Mouse (Mus musculus) 3134 (cell line): Measurements from ENCODE around the gene Hp1bp3.

Experiments
- DNase-seq: peaks from one replicate; pipeline ENCODE4 v3.0.0-alpha.2; 2011; ENCODE audit warnings: low spot score; ENCODE audit not compliant: insufficient read length; ENCODE audit errors: extremely low read depth

The Hp1bp3 gene

GRCm38 (mm10) chr4:138216200-138216890 is at the start of gene Hp1bp3:
TSS of gene Hp1bp3 (plus strand) at chr4:138216296.
- peak; percentile 83 for DNase-seq

- no peak for DNase-seq
Observed at GRCm38 (mm10) chr4:138166519-138166918, 49.6 kb upstream of the Hp1bp3 start.

GRCm38 (mm10) chr4:138168162-138168561 is 47.9 kb upstream of the Hp1bp3 start:
- DNase-seq: no peak

GRCm38 (mm10) chr4:138169420-138169819 is 46.7 kb upstream of the Hp1bp3 start:
- DNase-seq: no peak

GRCm38 (mm10) chr4:138172686-138173085 is 43.4 kb upstream of the Hp1bp3 start:
- DNase-seq: no peak

- no peak for DNase-seq
Observed at GRCm38 (mm10) chr4:138179391-138179790, 36.7 kb upstream of the Hp1bp3 start.

- no peak for DNase-seq
Observed at GRCm38 (mm10) chr4:138180719-138181118, 35.4 kb upstream of the Hp1bp3 start.

- DNase-seq: no peak
Observed at GRCm38 (mm10) chr4:138184056-138184455, 32.0 kb upstream of the Hp1bp3 start.

GRCm38 (mm10) chr4:138184573-138184981 is 31.5 kb upstream of the Hp1bp3 start:
- DNase-seq: no peak

- no peak for DNase-seq
Observed at GRCm38 (mm10) chr4:138185961-138186360, 30.1 kb upstream of the Hp1bp3 start.

- DNase-seq: no peak
Observed at GRCm38 (mm10) chr4:138187995-138188394, 28.1 kb upstream of the Hp1bp3 start.

GRCm38 (mm10) chr4:138192561-138192960 is 23.5 kb upstream of the Hp1bp3 start:
- DNase-seq: no peak

GRCm38 (mm10) chr4:138200769-138201168 is 15.3 kb upstream of the Hp1bp3 start:
- no peak for DNase-seq

GRCm38 (mm10) chr4:138201696-138202095 is 14.4 kb upstream of the Hp1bp3 start:
- DNase-seq: no peak

- no peak for DNase-seq
Observed at GRCm38 (mm10) chr4:138210116-138210515, 6.0 kb upstream of the Hp1bp3 start.

GRCm38 (mm10) chr4:138213861-138214260 is 2.2 kb upstream of the Hp1bp3 start:
- peak; percentile 70 for DNase-seq

GRCm38 (mm10) chr4:138215671-138216199 is 361 bp upstream of the Hp1bp3 start:
- no peak for DNase-seq

GRCm38 (mm10) chr4:138216891-138217392 is 846 bp downstream of the Hp1bp3 start:
- DNase-seq: peak; percentile 98

- DNase-seq: peak; percentile 55
Observed at GRCm38 (mm10) chr4:138217441-138217840, 1.3 kb downstream of the Hp1bp3 start.

- DNase-seq: no peak
Observed at GRCm38 (mm10) chr4:138217951-138218685, 2.0 kb downstream of the Hp1bp3 start.

- no peak for DNase-seq
Observed at GRCm38 (mm10) chr4:138219331-138219730, 3.2 kb downstream of the Hp1bp3 start.

- no peak for DNase-seq
Observed at GRCm38 (mm10) chr4:138220761-138221160, 4.7 kb downstream of the Hp1bp3 start.
